ENCODE assay signal across 22 mouse cellular contexts in genomic region chr1:92950607-92951006, GRCm38 (mm10). TPM values are rescaled to one million over a fixed set of nuclear protein-coding genes. Genes with fewer than 3 reads are reported as not detected.
DNase-seq lines count a peak whose midpoint lies in the region; ATAC-seq lines count a peak whose summit lies in the region.
"Had no signal": no experiment of that assay in that cellular context is flagged by ENCODE, and none has a peak within 500 bp of the region (broad histone marks: within the 10 kb centered on the region; RNA-seq: fewer than 3 reads in every experiment).

Gene Gpr35, plus strand, starts transcription at chr1:92950865.

- WGBS in kidney, embryonic 16.5 days: 70% methylated on average over 5 of the region's 5 CpGs
- WGBS in macrophage (ENCODE audit: missing documents): 76% methylated on average over 5 of the region's 5 CpGs
- WGBS in stomach, embryonic 16.5 days: 49% methylated on average over 5 of the region's 5 CpGs

- no peak within 1 kb of the TSS for H3K9ac ChIP-seq in kidney, embryonic 16.5 days (replicated peaks; ENCODE audit: low read length)
- peak within 1 kb of the TSS; percentile 68 for H3K9ac ChIP-seq in stomach, embryonic 16.5 days (ENCODE audit: low read length)
- H3K9ac ChIP-seq: heart, embryonic 12.5 days; hindbrain, embryonic 13.5 days; liver, embryonic 14.5 days; lung, embryonic 15.5 days; midbrain, embryonic 13.5 days; neural tube, embryonic 15.5 days had no signal

- no peak within 1 kb of the TSS for H3K4me3 ChIP-seq in kidney, embryonic 16.5 days (ENCODE audit: low read length)
- no peak within 1 kb of the TSS for H3K4me3 ChIP-seq in macrophage (ENCODE audit: inconsistent target)
- H3K4me3 ChIP-seq in stomach, embryonic 16.5 days (replicated peaks; ENCODE audit: low read length): peak within 1 kb of the TSS; percentile 41
- H3K4me3 ChIP-seq: gastrocnemius, adult 2 months; heart, embryonic 12.5 days; hindbrain, embryonic 13.5 days; lung, embryonic 15.5 days; midbrain, embryonic 13.5 days; neural tube, embryonic 15.5 days had no signal

- no peak for DNase-seq in kidney, adult 8-10 months
- DNase-seq in spleen, postnatal 4 days (ENCODE audit: low spot score in 2 of 2): peak; percentile 6 to 38
- no peak for DNase-seq in spleen, postnatal 36 days (ENCODE audit: low spot score in 2 of 2)
- DNase-seq in embryo, embryonic 9.5 days (ENCODE audit: extremely low spot score): no peak
- DNase-seq in adrenal gland, adult 2 months: no peak
- DNase-seq: adrenal gland, postnatal 14 days; cerebellum, adult 11 months; gastrocnemius, adult 2 months; kidney, adult 11 months; kidney, postnatal 4 days; thymus, postnatal 25 days had no signal

- H3K27me3 ChIP-seq in kidney, embryonic 16.5 days (ENCODE audit: insufficient read depth, low read length): no peaks in the 10 kb centered on the region
- no peaks in the 10 kb centered on the region for H3K27me3 ChIP-seq in stomach, embryonic 16.5 days (ENCODE audit: control insufficient read depth, insufficient read depth, low read length)
- H3K27me3 ChIP-seq: heart, embryonic 12.5 days; hindbrain, embryonic 13.5 days; lung, embryonic 15.5 days; midbrain, embryonic 13.5 days; neural tube, embryonic 15.5 days; Patski had no signal

- H3K36me3 ChIP-seq in kidney, embryonic 16.5 days (ENCODE audit: insufficient read depth, low read length): peaks cover 14% of the 10 kb centered on the region
- H3K36me3 ChIP-seq in macrophage (ENCODE audit: inconsistent target): peaks cover 17% of the 10 kb centered on the region; the same call in 1 of the 2 replicates
- peaks cover 3% of the 10 kb centered on the region; the same call in 1 of the 2 replicates for H3K36me3 ChIP-seq in stomach, embryonic 16.5 days (ENCODE audit: control insufficient read depth, insufficient read depth, low read length)

- no peaks in the 10 kb centered on the region for H3K79me2 ChIP-seq in macrophage (ENCODE audit: inconsistent target)

- no peaks in the 10 kb centered on the region for H3K4me1 ChIP-seq in kidney, embryonic 16.5 days (ENCODE audit: insufficient read depth, low read length)
- H3K4me1 ChIP-seq in stomach, embryonic 16.5 days (ENCODE audit: control insufficient read depth, insufficient read depth, low read length): no peaks in the 10 kb centered on the region
- H3K4me1 ChIP-seq: heart, embryonic 12.5 days; hindbrain, embryonic 13.5 days; lung, embryonic 15.5 days; midbrain, embryonic 13.5 days; neural tube, embryonic 15.5 days had no signal

- ATAC-seq in kidney, embryonic 16.5 days (ENCODE audit: low FRiP score, low TSS enrichment): 0 out of 2 replicates have a peak, but pooled peaks have one; percentile 54
- ATAC-seq in stomach, embryonic 16.5 days (ENCODE audit: insufficient read depth, low FRiP score): peak; percentile 86
- ATAC-seq: CD4-positive, CD25-positive, alpha-beta regulatory T cell, adult 4 months; midbrain, embryonic 13.5 days; Patski had no signal

- H3K9me3 ChIP-seq in kidney, embryonic 16.5 days (ENCODE audit: low read length): no peaks in the 10 kb centered on the region
- H3K9me3 ChIP-seq in stomach, embryonic 16.5 days (replicated peaks; ENCODE audit: control insufficient read depth, low read length): no peaks in the 10 kb centered on the region
- H3K9me3 ChIP-seq: heart, embryonic 12.5 days; hindbrain, embryonic 13.5 days; lung, embryonic 15.5 days; midbrain, embryonic 13.5 days; neural tube, embryonic 15.5 days had no signal

- no peak within 1 kb of the TSS for H3K27ac ChIP-seq in kidney, embryonic 16.5 days (ENCODE audit: low read length)
- no peak within 1 kb of the TSS for H3K27ac ChIP-seq in macrophage
- peak within 1 kb of the TSS; percentile 90 for H3K27ac ChIP-seq in stomach, embryonic 16.5 days (ENCODE audit: low read length)
- H3K27ac ChIP-seq: gastrocnemius, adult 2 months; hindbrain, embryonic 13.5 days; liver, embryonic 14.5 days; lung, embryonic 15.5 days; midbrain, embryonic 13.5 days; neural tube, embryonic 15.5 days had no signal

- no peak within 1 kb of the TSS for H3K4me2 ChIP-seq in kidney, embryonic 16.5 days (replicated peaks; ENCODE audit: low read depth, low read length)
- H3K4me2 ChIP-seq in stomach, embryonic 16.5 days (ENCODE audit: low read depth, low read length): peak within 1 kb of the TSS; percentile 41
- H3K4me2 ChIP-seq: heart, embryonic 12.5 days; hindbrain, embryonic 13.5 days; lung, embryonic 15.5 days; midbrain, embryonic 13.5 days; neural tube, embryonic 15.5 days had no signal

RNA-seq across cellular contexts. Expression of gene Gpr35, which starts in this region (rescaled TPM):
- 0.50 and 0.62 TPM in 2 replicates for polyA plus RNA-seq in kidney, embryonic 16.5 days (2015; fragmentation: Nextera tagmentation; extraction: Ambion mirVana)
- 10 to 100 TPM in 4 of 26 experiments, 1 to 10 TPM in 17, under 1 TPM in 5; 0.34 to 14.6 (median 3.7) TPM for total RNA-seq in macrophage (2018; cell fraction: chromatin; rRNA removed)
- 10 to 100 TPM in 13 of 26 experiments, 1 to 10 TPM in 13; 3.5 to 34.0 (median 10.0) TPM for total RNA-seq in macrophage (2018; cell fraction: cytosol; rRNA removed)
- total RNA-seq in macrophage (2018; cell fraction: nucleus; rRNA removed): 10 to 100 TPM in 10 of 26 experiments, 1 to 10 TPM in 16; 1.6 to 19.0 (median 7.6) TPM
- polyA plus RNA-seq in macrophage (2018): 4.5 to 16.1 TPM (median 7.7 TPM) in 3 replicates
- 8.7 and 8.9 TPM in 2 replicates for polyA plus RNA-seq in stomach, embryonic 16.5 days (2015; fragmentation: Nextera tagmentation; extraction: Ambion mirVana)
- 1 to 10 TPM in 1 of 2 experiments, under 1 TPM in 1; 0.76 to 2.2 TPM for total RNA-seq in adrenal gland, adult 2 months (2021)
- 1.2 and 2.1 TPM in 2 replicates for polyA plus RNA-seq in adrenal gland, adult 2 months (2012; rRNA removed)
- polyA plus RNA-seq: Patski had no signal

Comparison
In these comparisons a context has a peak if more than half of its experiments do, and no peak if none do; other contexts are left out.
1. DNase-seq: peak in spleen, postnatal 4 days (2 of 2); none in kidney, adult 8-10 months (0 of 2), spleen, postnatal 36 days (0 of 2), embryo, embryonic 9.5 days (single experiment) and adrenal gland, adult 2 months (single experiment).
2. Peak in ATAC-seq in kidney, embryonic 16.5 days; RNA of the gene not detected or under 1 TPM.